Mouse (Mus musculus) thymus, postnatal 4 days (tissue): ENCODE results near the gene Lyzl6.

Source experiments
- DNase-seq: peaks from one replicate; pipeline ENCODE4 v3.0.0; 2021

Gene Lyzl6

DNA sequence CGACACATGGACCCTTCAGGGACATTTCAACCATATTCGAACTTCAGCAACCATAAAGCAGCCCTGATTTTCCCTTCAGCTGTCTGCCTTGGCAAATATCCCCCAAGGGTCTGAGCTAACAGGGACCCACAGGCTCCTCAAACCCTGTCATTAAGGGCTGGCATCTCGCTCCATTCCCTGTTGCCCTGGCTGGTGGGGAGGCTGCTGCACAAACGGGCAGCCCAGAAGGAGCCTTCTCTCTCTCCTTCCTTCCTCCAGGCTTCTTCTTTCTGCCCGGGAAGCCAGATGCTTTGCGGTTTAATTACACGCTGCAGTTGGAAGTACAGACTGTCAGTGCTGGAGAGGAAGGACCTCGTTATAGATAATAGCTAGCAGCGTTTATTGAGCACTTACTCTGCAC, 4.5 kb upstream of the Lyzl6 start:
- DNase-seq: no peak

DNA sequence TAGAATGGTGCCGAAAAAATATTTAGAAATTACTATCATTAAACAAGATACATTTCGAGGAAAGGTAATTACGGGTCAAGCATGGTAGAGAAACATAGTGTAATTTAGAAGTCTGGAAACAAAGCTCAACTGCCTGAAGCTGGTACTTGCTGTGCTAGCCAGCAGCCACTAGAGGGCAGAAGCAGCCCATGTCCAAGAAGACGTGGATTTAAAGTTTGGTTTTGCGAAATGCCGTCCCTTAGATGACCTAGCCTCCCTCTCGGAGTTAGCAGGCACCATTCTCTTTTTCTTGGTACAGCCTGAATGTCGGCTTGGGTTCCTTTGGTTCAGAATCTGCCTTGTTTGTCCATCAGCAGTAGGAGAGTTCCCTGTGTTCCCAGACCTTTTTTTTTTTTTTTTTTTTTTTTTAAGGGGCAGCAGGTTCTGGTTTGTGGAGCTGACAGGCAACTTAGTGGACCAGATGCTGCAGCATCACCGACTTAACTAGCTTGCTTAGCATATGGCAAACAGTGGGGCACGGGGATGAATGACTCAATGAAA, 787 bp upstream of the Lyzl6 start:
- peak; percentile 60 for DNase-seq

DNA sequence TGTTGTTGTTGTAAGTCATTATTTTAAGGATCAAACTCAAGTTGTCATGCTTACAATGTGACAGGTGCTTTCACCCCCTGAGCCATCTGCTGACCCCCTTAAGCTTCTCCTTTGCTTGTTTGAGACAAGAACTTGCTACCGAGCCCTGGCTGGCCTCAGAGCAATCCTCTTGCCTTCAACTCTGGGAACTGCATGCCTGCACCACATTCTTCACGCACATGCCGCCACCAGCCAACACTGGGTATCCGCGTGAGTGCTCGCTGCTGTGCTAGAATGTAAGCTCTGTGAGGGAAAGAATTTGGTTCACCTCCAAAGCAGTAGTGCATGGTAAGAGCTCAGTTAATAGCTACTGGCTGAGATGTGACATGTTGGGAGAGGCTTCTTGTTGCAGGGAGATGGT, 2.4 kb downstream of the Lyzl6 start:
- DNase-seq: no peak

DNA sequence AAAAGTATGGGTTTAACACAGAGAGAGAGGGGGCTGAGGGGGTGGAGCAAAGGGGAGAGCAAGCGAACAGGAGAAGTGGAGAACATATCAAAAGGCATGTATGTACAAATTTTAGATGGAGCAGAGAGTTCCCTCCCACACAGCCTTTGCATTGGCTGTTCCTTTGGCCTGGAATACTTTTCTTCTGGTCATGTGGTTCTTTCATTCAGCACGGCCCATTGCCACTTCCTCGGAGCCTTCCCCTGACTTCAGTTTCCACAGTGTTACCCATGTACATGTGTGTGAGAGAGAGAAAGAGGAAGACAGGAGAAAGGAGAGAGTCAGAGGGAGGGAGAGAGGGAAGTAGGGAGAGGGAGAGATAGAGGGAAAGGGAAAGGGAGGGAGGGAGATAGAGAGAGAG, 3.2 kb downstream of the Lyzl6 start:
- DNase-seq: no peak

DNA sequence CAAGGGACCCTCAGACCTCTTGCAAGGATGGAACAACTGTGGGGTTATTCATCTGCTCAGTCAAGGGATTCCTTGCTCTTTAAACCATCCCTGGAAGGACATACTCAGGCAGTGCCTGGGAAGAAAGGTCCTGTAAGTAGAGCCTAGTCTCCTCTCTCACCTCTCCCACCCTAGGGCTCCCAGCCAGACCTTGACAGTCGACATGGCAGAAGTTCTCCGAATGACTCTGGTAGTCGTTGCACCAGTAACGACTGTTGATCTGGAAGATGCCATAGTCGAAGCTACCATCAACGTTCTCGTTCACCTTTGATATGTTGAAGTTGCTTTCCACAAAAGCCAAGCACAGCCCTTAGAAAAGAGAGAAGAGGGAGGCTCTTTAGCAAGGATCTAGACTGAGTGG, 3.9 kb downstream of the Lyzl6 start:
- DNase-seq: no peak

DNA sequence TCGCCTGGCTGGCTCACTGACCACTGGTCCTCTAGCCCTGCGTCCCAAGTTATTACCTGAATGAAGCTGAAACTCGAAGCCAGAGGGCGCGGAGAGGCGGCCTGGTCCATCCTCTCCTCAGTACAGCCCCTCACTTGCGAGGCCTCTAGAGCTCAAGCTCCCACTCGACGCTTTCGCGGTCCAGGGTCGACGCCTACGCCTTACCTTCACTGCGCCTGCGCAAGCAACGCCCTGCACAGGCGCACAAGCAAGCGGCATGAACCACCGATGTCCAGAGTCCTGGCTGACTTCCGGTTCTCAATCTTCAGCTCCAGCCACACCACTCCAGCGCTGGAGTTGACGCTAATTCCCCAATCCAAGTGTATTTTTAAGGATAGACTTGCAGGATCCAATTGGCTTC, 11.2 kb downstream of the Lyzl6 start:
- DNase-seq: no peak

DNA sequence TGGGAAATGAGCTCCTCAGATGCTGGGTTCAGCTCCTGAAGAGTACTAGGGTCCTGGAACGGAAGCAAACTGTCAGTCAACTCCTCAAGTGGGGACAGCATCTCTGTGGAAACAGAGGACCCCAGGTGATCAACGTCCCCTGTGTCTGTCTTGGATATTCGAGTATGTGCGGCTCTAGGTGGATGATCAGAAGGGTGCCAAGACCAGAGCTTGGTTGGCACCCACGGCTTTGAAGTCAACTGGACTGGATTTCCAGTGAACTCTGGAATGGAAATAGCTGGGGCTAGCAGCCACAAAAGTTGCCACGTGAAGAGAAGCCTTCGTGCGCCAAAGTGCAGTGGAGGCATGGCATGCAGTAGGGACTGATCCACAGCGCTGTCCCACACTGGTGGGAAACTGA, 17.6 kb downstream of the Lyzl6 start, which contains the start of gene Gm884:
TSS of gene Gm884 (minus strand) at position 101 of the 400 bp plus-strand sequence.
- no peak for DNase-seq

DNA sequence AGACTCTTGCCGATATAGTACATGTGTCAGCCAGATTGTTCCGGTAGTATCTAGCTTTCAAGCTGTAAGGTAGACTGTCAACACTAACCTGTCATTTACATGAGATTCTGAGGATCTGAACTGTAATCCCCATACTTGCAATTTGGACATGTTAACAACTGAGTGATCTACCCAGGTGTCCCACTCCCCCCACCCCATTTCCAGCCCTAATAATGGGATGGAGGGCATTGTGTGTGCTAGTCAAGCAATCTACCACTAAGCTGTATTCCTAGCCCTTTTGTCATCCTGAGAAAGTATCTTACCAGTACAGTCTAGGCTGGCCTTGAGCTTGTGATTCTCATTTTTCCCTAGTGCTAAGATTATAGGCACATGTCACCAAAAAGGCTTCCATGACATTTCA, 27.9 kb downstream of the Lyzl6 start:
- no peak for DNase-seq

DNA sequence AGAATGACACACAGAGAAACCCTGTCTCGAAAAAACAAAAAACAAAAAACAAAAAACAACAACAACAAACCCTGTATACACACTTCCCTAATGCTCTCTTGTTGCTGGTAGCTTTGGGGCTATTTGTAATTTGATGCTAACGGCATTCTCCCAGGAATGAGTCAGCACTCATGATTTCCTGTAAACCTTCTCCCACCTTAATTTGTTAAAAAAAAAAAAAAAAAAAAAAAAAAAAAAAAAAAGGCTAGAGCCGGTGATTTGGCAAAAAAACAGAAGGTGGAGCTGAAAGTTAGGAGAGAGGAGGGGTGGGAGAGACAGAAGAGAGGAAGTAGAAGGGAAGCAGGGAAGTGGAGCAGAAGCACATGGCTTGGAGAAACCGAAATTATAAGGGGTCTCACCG, 32.1 kb downstream of the Lyzl6 start:
- DNase-seq: no peak
